Mouse (Mus musculus): ENCODE measurements around the gene Vps53. TPM values are rescaled to one million over a fixed set of nuclear protein-coding genes. Genes with fewer than 3 reads are reported as not detected.

The Vps53 gene
- polyA plus RNA-seq, 1 experiment from 2014 or later = 63.8 TPM

- 78% methylated on average over 3 of the region's 3 CpGs for WGBS
- H3K4me2 ChIP-seq (ENCODE audit: low read length) = no peak overlapping the region
- H3K4me1 ChIP-seq (ENCODE audit: control insufficient read depth, insufficient read depth, low read length) = no peaks in the 10 kb centered on the region
- no peak overlapping the region for H3K4me3 ChIP-seq (ENCODE audit: low read depth, low read length)
- ATAC-seq = no peak
- H3K9ac ChIP-seq (ENCODE audit: low read length) = no peak overlapping the region
- H3K9me3 ChIP-seq (replicated peaks; ENCODE audit: control insufficient read depth, low read length) = no peaks in the 10 kb centered on the region; the same call in 1 of the 2 replicates
- DNase-seq (ENCODE audit: low spot score) = no peak
- peaks cover 43% of the 10 kb centered on the region for H3K36me3 ChIP-seq (ENCODE audit: control insufficient read depth, insufficient read depth, low read length)
- H3K27me3 ChIP-seq (replicated peaks; ENCODE audit: control insufficient read depth, insufficient read depth, low read length) = no peaks in the 10 kb centered on the region
- no peak overlapping the region for H3K27ac ChIP-seq (ENCODE audit: low read depth, low read length)
These were observed 95.5 kb downstream of the Vps53 start for GRCm38 (mm10) chr11:76083941-76084367.

- WGBS = 76% methylated on average over 6 of the region's 6 CpGs
- peaks cover 44% of the 10 kb centered on the region for H3K36me3 ChIP-seq (ENCODE audit: control insufficient read depth, insufficient read depth, low read length)
These were observed 98.3 kb downstream of the Vps53 start for GRCm38 (mm10) chr11:76081048-76081640.

GRCm38 (mm10) chr11:76080293-76080692 lies 99.2 kb downstream of the Vps53 start:
- WGBS = 95% methylated on average over 2 of the region's 2 CpGs
- Histone ChIP-seq H3K9me3 (replicated peaks; ENCODE audit: control insufficient read depth, low read length) (no peaks in the 10 kb centered on the region), H3K4me2 (ENCODE audit: low read length) (no peak overlapping the region), H3K36me3 (ENCODE audit: control insufficient read depth, insufficient read depth, low read length) (peaks cover 46% of the 10 kb centered on the region), H3K4me3 (ENCODE audit: low read depth, low read length) (no peak overlapping the region), H3K4me1 (ENCODE audit: control insufficient read depth, insufficient read depth, low read length) (no peaks in the 10 kb centered on the region), H3K27me3 (replicated peaks; ENCODE audit: control insufficient read depth, insufficient read depth, low read length) (no peaks in the 10 kb centered on the region), H3K9ac (ENCODE audit: low read length) (no peak overlapping the region), H3K27ac (ENCODE audit: low read depth, low read length) (no peak overlapping the region)
- ATAC-seq (no peak), DNase-seq (ENCODE audit: low spot score) (no peak)

More at GRCm38 (mm10) chr11:76081048-76081640, 98.3 kb downstream of the Vps53 start:
- ATAC-seq (no peak), DNase-seq (ENCODE audit: low spot score) (no peak)
- Histone ChIP-seq H3K27ac (ENCODE audit: low read depth, low read length) (no peak overlapping the region), H3K4me1 (ENCODE audit: control insufficient read depth, insufficient read depth, low read length) (no peaks in the 10 kb centered on the region), H3K9me3 (replicated peaks; ENCODE audit: control insufficient read depth, low read length) (no peaks in the 10 kb centered on the region; the same call in 1 of the 2 replicates), H3K4me2 (ENCODE audit: low read length) (no peak overlapping the region), H3K4me3 (ENCODE audit: low read depth, low read length) (no peak overlapping the region), H3K9ac (ENCODE audit: low read length) (no peak overlapping the region), H3K27me3 (replicated peaks; ENCODE audit: control insufficient read depth, insufficient read depth, low read length) (no peaks in the 10 kb centered on the region)

DNA sequence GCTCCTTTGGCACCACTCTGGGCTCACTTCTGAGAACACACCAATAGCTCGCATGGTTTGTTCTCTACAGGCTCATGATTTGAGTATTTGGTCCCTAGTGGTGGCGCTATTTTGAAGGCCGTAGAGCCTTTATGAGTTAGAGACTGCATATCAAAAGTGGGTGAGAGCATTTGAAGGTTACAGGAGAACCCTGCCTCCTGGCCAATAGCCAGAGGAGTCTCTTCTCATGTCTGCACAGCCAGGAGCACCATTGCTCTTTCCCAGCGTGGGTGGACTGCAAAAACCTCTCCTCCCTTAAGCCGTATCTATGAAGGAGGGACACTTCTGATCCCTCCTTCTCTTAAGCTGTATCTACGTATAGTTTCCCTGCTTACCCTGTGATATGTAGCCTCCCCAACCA lies 102.1 kb downstream of the Vps53 start:
- no peak overlapping the region for H3K4me3 ChIP-seq (ENCODE audit: low read depth, low read length)
- H3K9me3 ChIP-seq (replicated peaks; ENCODE audit: control insufficient read depth, low read length) = no peaks in the 10 kb centered on the region
- no peaks in the 10 kb centered on the region for H3K4me1 ChIP-seq (ENCODE audit: control insufficient read depth, insufficient read depth, low read length)
- no peak overlapping the region for H3K9ac ChIP-seq (ENCODE audit: low read length)
- H3K36me3 ChIP-seq (ENCODE audit: control insufficient read depth, insufficient read depth, low read length) = peaks cover 47% of the 10 kb centered on the region
- no peaks in the 10 kb centered on the region for H3K27me3 ChIP-seq (replicated peaks; ENCODE audit: control insufficient read depth, insufficient read depth, low read length)
- ATAC-seq = no peak
- no peak for DNase-seq (ENCODE audit: low spot score)
- 88% methylated on average over 6 of the region's 6 CpGs for WGBS
- no peak overlapping the region for H3K4me2 ChIP-seq (ENCODE audit: low read length)
- no peak overlapping the region for H3K27ac ChIP-seq (ENCODE audit: low read depth, low read length)

GRCm38 (mm10) chr11:76074296-76075093 lies 105.0 kb downstream of the Vps53 start:
- WGBS = 74% methylated on average over 11 of the region's 11 CpGs
- Histone ChIP-seq H3K9me3 (replicated peaks; ENCODE audit: control insufficient read depth, low read length) (no peaks in the 10 kb centered on the region), H3K9ac (ENCODE audit: low read length) (no peak overlapping the region), H3K27ac (ENCODE audit: low read depth, low read length) (no peak overlapping the region), H3K4me3 (ENCODE audit: low read depth, low read length) (no peak overlapping the region), H3K36me3 (ENCODE audit: control insufficient read depth, insufficient read depth, low read length) (peaks cover 21% of the 10 kb centered on the region), H3K4me1 (ENCODE audit: control insufficient read depth, insufficient read depth, low read length) (no peaks in the 10 kb centered on the region), H3K27me3 (replicated peaks; ENCODE audit: control insufficient read depth, insufficient read depth, low read length) (no peaks in the 10 kb centered on the region), H3K4me2 (ENCODE audit: low read length) (no peak overlapping the region)
- ATAC-seq (no peak), DNase-seq (ENCODE audit: low spot score) (no peak)

- no peak overlapping the region for H3K4me2 ChIP-seq (ENCODE audit: low read length)
- H3K9ac ChIP-seq (ENCODE audit: low read length) = no peak overlapping the region
- no peak overlapping the region for H3K27ac ChIP-seq (ENCODE audit: low read depth, low read length)
- no peaks in the 10 kb centered on the region for H3K27me3 ChIP-seq (replicated peaks; ENCODE audit: control insufficient read depth, insufficient read depth, low read length)
- WGBS = 89% methylated on average over 6 of the region's 6 CpGs
- no peak overlapping the region for H3K4me3 ChIP-seq (ENCODE audit: low read depth, low read length)
- H3K9me3 ChIP-seq (replicated peaks; ENCODE audit: control insufficient read depth, low read length) = no peaks in the 10 kb centered on the region
- no peaks in the 10 kb centered on the region for H3K4me1 ChIP-seq (ENCODE audit: control insufficient read depth, insufficient read depth, low read length)
- peaks cover 12% of the 10 kb centered on the region for H3K36me3 ChIP-seq (ENCODE audit: control insufficient read depth, insufficient read depth, low read length)
- ATAC-seq = no peak
- DNase-seq (ENCODE audit: low spot score) = no peak
These were observed 109.6 kb downstream of the Vps53 start for GRCm38 (mm10) chr11:76069816-76070215.

- Histone ChIP-seq H3K4me2 (ENCODE audit: low read length) (no peak overlapping the region), H3K27ac (ENCODE audit: low read depth, low read length) (no peak overlapping the region), H3K36me3 (ENCODE audit: control insufficient read depth, insufficient read depth, low read length) (peaks cover 19% of the 10 kb centered on the region), H3K9ac (ENCODE audit: low read length) (no peak overlapping the region), H3K9me3 (replicated peaks; ENCODE audit: control insufficient read depth, low read length) (no peaks in the 10 kb centered on the region), H3K4me3 (ENCODE audit: low read depth, low read length) (no peak overlapping the region), H3K27me3 (replicated peaks; ENCODE audit: control insufficient read depth, insufficient read depth, low read length) (no peaks in the 10 kb centered on the region), H3K4me1 (ENCODE audit: control insufficient read depth, insufficient read depth, low read length) (no peaks in the 10 kb centered on the region)
- ATAC-seq (no peak), DNase-seq (ENCODE audit: low spot score) (no peak)
- WGBS = 87% methylated on average over 15 of the region's 15 CpGs
These were observed 112.8 kb downstream of the Vps53 start for GRCm38 (mm10) chr11:76066563-76067156.

DNA sequence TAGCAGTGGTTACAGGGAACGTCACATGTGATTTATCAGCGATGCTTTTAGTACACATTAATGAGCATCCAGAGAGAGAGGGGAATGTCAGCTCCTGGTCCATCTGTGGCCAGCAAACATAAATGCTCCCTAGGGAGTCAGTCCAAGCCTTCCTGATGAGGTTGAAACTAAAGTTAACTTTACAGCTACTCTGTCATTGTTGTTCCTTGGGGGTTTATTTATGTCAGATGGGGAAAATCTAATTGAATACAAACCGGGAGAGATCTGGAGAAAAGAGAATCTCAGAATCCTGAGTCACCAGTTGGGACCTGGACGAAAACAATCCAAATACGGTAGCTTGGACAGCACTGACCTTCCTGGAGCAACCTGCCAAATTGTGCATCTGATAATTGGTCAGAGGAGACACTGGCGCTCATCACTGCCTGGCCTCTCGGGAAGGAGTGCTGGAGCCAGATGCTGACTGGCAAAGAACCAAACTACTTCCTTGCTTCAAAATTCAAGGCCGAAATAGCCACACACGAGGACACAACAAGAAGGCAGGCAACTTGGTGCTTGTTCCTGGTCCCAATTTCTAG lies 113.8 kb downstream of the Vps53 start:
- H3K4me2 ChIP-seq (ENCODE audit: low read length) = no peak overlapping the region
- WGBS = 88% methylated on average over 9 of the region's 9 CpGs

More for the DNA sequence above, 113.8 kb downstream of the Vps53 start:
- no peak overlapping the region for H3K4me3 ChIP-seq (ENCODE audit: low read depth, low read length)
- no peaks in the 10 kb centered on the region for H3K9me3 ChIP-seq (replicated peaks; ENCODE audit: control insufficient read depth, low read length)
- H3K27ac ChIP-seq (ENCODE audit: low read depth, low read length) = no peak overlapping the region
- H3K4me1 ChIP-seq (ENCODE audit: control insufficient read depth, insufficient read depth, low read length) = no peaks in the 10 kb centered on the region
- H3K9ac ChIP-seq (ENCODE audit: low read length) = no peak overlapping the region
- ATAC-seq = no peak
- peaks cover 29% of the 10 kb centered on the region for H3K36me3 ChIP-seq (ENCODE audit: control insufficient read depth, insufficient read depth, low read length)
- no peak for DNase-seq (ENCODE audit: low spot score)
- H3K27me3 ChIP-seq (replicated peaks; ENCODE audit: control insufficient read depth, insufficient read depth, low read length) = no peaks in the 10 kb centered on the region

All from forebrain, embryonic 14.5 days (tissue).